Mouse (Mus musculus) 3T3-L1 (cell line): ENCODE data around the gene Itpr2.

Source experiments
- DNase-seq: peaks from one replicate; pipeline ENCODE4 v3.0.0-alpha.2; 2015; ENCODE audit warnings: low read depth, low spot score

Itpr2 gene

DNA sequence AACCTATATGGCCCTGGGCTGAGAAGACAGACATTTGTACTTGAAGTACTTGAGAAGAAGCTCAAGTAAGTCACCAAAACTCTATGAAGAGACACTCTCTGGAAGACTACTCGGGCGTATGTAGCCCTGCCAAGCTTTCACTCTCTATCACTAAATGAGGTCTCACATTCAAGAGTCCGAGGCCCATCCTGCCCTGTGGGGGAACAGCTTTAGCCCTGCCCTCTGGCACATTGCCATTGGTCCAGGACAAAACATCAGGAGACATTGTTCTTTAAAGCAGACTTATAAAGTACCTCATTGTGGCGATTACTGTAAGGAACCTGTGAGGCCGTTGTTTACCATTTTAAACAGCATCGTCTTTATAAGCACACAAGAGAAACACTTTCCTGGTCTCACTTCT, 77.7 kb downstream of the Itpr2 start:
- DNase-seq = peak; percentile 38

- no peak for DNase-seq
These were observed 81.3 kb downstream of the Itpr2 start for GRCm38 (mm10) chr6:146420718-146421117.

- DNase-seq = peak; percentile 54
These were observed 85.6 kb downstream of the Itpr2 start for GRCm38 (mm10) chr6:146416461-146416860.

DNA sequence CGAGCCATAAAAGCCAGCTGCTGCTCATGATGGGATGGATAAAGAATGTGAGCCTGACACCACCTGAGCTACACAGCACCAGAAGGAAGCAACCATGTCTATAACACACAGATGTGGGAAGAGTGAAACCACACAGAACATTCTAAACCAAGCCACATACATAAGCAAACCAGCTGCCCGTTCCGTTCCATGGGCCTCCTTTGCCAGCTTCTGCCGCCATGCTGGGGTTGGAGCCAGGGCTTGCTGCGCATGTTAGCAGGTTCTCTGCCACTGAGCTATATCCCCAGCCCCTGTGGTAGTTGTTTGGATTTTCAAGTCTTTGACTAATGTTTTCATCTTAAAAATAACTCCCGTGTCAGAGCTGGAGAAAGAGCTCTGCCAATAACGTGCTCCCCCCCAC, 87.9 kb downstream of the Itpr2 start:
- DNase-seq = no peak

DNA sequence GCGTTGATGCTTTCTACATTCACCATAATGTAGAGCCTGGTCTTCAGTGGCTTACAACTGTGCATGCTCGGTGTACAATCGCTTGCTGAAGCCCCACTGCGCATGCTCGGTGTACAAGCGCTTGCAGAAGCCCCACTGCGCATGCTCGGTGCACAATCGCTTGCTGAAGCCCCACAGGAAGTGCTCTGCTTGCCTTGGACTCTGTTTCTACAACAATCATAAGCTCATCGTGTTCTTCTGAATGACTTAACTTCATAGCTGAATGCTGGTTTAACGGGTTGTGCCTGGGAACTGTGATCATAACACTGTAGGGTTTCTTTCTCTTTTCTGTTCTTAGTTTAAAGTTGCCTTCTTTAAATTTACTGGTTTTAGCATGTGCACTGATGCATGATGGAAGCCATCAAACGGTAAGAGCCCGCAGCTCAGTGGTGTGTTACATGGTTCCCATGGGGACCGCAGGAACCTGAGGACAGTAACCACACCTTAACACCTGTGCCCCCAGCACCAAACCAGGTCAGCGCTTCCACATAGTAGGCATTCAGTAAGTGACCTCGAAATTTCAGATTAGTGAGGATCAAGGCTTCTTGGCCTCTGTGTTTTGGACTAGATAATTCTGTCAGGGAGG, 90.5 kb downstream of the Itpr2 start:
- no peak for DNase-seq

- DNase-seq = no peak
These were observed 91.6 kb downstream of the Itpr2 start for GRCm38 (mm10) chr6:146410427-146410810.

GRCm38 (mm10) chr6:146409692-146410426, 92.2 kb downstream of the Itpr2 start:
- peak; percentile 95 for DNase-seq

DNA sequence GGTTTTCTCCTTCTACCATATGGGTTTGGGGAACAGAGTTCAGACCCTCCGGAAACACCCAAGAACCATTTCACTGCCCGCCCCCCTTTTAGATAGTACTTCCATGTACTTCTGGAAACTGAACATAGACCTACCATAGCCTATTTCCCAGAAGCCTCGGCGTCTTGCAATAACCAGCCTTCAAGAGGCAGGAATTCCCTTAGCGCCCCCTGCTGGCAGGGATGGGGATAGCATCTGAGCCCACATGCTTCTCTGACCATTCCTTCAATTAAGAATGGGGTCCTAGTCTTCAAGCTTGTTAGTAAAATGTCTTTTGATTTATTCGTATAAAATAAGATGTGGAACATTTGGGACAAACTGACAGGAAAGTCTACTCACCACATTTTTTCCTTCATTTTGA, 96.6 kb downstream of the Itpr2 start:
- DNase-seq = peak; percentile 71

- no peak for DNase-seq
These were observed 97.1 kb downstream of the Itpr2 start for GRCm38 (mm10) chr6:146404876-146405275.

- DNase-seq = no peak
These were observed 97.9 kb downstream of the Itpr2 start for GRCm38 (mm10) chr6:146404156-146404555.

GRCm38 (mm10) chr6:146402905-146403642, 98.9 kb downstream of the Itpr2 start:
- DNase-seq = peak; percentile 46

DNA sequence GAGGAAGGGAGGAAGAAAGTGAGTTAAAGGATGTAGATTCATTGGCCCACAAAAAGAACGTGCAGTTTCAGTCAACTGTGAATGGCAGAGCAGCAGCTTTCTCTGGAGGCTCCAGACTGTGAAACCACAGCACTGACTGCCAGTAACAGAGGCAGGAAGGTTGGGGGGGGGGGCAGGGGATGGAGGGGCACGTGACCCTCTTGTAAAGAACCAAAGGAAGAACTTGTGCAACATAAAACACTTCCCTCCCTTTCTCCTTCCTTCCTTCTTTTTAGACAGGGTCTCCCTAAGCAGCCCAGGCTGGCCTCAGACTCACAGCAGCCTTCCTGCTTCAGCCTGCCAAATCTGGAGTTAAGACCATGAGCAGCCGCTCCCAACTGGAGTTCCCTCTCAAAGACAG, 104.2 kb downstream of the Itpr2 start:
- DNase-seq = no peak

DNA sequence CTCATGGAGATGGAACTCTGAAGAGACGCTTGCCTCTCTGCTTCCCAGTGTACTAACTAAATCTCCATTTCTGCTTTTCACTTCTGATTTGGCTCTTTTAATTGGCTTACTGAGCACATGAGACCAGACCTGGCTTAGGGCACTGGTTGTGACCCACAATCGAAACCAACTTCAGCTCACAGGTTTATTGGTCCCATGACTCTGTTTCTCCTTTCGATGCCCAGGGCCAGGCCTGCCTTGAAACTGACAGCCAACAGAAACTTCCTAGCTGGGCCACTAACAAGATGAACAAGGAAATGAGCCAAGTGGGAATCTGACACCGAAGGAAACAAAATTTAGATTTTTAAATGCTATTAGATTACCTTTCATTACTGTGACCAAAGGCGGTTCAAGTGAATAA, 105.8 kb downstream of the Itpr2 start:
- no peak for DNase-seq

DNA sequence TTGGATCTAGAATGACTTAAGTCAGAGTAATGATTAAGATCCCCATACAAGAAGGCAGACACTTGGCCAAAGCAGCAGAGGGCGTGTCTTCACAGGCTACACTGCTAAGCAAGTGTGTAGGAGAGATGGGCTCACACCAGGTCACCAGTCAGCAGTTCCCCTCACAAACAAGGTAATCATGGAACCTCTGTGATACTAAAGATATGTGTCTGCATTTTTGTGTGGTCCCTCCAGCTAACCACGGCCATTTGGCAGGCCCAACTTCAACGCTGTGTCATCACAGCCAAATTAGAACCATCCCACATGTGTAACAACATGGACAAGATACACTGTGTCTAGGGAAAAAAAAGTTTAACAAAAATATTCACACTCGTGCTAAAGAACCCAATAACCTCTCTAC, 106.4 kb downstream of the Itpr2 start:
- DNase-seq = peak; percentile 88

DNA sequence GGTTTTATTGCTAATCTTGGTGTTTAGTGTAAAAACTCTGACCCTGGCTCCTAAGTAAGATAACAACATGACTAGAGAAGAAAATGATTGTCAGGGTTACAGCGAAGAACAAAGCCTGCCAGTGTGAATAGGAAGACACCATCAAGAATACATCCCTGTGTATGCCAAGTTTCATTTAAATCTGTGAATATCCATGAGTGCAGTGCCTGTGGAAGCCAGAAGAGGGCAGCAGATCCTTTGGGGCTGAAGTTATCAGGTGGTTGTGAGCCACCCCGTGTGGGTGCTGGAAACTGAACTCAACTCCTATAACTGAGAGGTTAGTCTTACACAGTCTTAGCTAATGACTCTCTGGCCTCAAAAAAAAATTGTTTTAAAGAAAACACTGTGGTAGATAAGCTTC, 109.8 kb downstream of the Itpr2 start:
- no peak for DNase-seq

GRCm38 (mm10) chr6:146390159-146390558, 111.9 kb downstream of the Itpr2 start:
- no peak for DNase-seq

- no peak for DNase-seq
These were observed 114.0 kb downstream of the Itpr2 start for GRCm38 (mm10) chr6:146388010-146388409.

DNA sequence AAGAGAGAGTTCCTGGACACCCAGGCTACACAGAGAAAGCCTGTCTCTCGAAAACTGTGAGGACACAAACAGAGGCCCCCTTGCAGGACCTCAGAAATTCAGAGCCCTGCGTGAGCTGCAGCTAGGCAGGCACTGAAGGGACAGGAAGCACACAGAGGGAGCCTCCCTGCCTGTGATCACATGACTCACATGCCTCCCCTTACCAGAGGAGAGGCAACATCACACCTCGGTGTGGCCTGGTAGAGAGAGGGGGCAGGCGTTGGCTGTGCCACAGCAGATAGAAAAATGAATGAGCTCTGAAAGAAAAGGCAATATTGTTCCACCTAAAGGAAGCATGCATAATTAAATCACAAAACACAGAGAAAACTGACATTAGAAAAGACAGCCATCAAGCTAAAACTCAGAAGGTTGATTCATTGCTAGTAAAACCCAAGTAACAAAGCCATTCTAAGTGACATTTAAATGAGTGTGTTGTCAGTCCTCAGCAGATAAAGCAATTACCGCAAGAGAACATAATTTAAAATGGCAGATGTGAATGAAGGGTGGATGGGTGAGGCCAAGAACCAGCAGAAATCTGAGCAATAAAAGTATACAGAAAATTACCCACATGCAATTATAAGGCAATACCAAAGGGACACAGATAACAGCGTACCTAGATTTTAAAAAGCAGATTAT, 114.8 kb downstream of the Itpr2 start:
- DNase-seq = no peak

DNA sequence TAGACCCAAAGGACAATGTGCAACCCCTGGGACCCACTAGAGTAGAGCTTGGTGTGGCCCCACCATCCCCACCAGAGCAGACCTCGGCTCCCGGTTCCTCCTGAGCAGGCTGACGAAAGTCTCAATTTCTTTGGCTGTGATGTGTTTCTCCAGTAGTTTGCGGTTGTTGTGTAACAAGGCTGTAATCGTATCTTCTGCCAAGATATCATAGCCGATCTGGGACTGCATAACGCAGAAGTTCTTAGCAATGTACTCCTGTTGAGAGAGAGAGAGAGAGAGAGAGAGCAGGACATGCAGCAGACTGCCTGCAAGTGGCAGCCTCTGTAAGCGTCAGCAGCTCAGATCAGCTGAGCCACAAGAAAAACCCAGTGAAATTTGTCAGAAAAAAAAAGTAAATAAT, 122.8 kb downstream of the Itpr2 start:
- DNase-seq = no peak

DNA sequence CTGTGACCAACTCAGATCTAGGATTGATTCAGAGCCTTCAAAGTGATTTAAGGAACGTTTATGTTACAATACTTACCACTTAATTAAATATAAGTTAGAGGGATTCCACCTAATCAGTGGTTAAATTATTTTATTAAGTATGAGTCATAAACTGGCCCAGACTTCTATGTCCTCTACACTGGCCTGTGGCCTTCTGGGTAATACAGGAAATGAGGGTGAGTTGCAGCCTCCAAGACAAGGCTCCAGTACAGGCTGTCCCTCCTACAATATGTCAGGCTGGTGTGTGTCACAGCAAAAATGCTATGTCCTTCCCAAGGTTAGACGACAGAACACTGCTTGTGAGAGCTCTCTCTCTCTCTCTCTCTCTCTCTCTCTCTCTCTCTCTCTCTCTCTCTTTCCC, 130.5 kb downstream of the Itpr2 start:
- DNase-seq = no peak

GRCm38 (mm10) chr6:146366180-146366579, 135.8 kb downstream of the Itpr2 start:
- DNase-seq = no peak

- peak; percentile 5 for DNase-seq
These were observed 144.1 kb downstream of the Itpr2 start for GRCm38 (mm10) chr6:146357911-146358310.
